Mouse (Mus musculus) layer of hippocampus, postnatal 10 days (tissue): ENCODE data around the gene Mrpl33. TPM values are rescaled to one million over a fixed set of nuclear protein-coding genes. Genes with fewer than 3 reads are reported as not detected.

Source experiments
- DNase-seq, 2 experiments: peaks; one replicate each; pipeline ENCODE4 v3.0.0; 2021; ENCODE audit warnings: low spot score in 2 of 2
- total RNA-seq, 2 experiments: library from RNA; stranded (reverse); gene quantifications; 2 replicates each; pipeline ENCODE4 v1.2.3; 2021

Mrpl33 gene
- total RNA-seq, 2 experiments from 2014 or later = 135 to 151 TPM

DNA sequence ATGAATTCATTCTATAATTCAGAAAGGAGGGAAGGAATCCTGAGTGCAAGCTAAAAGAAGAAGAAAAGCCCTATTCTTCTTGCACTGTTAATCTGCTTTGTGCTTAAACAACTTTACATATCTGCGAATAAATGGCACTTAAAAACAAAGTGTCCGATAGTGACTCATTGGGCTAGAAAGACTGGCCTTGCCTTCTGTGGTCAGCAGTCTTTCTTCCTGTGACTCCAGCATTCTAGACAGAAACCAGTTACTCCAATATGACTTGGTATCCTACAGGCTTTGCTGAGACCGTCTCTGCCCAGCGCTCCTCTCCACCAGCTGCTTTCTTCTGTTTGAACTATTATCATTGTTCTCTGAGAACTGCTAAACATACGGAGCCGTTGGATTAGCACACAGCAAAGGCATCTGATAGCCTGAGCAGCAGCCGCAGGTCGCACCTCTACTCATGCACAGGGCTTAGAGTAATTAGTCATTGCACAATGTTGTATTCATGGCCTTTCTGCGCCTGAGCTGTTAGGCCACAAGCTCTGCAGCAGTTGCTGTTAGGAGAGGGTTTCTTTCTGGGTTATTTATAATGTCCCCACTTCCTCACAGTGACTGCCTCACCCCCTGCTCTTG, 40.0 kb downstream of the Mrpl33 start:
- DNase-seq = no peak

DNA sequence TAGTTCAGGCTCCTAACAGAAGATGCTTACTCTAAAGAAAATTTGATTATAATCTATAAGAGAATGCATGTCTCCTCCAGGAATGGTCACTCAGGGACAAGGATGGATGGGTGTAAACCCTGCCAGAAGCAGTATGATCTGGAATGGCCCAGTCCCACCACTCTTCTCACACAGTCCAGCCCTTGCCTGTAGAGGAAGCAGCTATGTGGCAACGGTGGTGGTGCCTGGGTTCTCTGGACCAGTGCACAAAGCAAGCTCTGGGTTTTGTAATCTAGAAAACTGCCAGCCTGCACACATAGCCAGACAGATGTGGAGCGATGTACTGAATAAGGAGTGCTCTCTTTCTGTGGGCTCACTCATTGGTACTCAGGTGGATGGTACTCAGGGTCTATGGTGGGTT, 43.8 kb downstream of the Mrpl33 start:
- DNase-seq = no peak

DNA sequence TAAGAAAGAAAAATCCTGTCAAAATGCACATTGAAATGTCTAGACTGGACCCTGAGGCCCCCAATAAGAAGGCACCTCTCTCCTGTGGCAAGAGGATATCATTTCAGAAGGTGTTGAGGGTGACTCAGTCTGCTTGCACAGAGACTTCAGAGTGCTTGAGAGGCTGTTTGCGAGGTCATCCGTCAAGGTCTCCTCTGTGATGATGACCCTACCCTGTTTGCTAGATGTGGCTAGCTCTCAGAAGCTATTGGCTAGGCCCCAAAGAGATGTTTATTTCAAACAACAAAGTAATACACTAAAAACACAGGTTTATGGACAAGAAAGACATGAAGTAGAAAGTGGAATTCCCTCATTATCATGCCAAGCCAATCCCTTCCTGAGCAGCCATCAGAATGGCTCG, 45.6 kb downstream of the Mrpl33 start:
- no peak for DNase-seq

DNA sequence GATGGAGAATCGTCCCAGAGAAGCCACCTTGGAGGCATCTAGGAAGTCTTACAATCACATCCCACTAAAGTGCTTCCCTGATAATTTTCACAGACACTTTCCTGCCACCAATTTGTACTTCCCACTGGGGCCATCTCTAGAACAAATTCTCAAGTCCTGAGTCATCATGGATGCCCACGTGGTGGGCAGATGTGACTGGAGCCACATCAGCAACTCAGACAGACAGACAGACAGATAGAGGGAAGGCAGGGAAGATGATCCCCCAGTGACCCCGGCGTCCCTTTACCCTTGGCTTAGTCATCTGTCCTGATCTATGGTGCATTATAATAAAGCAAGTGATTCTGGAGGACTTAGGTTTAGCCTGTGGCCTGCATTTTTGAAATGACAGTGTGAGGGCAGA, 47.5 kb downstream of the Mrpl33 start:
- DNase-seq = no peak

DNA sequence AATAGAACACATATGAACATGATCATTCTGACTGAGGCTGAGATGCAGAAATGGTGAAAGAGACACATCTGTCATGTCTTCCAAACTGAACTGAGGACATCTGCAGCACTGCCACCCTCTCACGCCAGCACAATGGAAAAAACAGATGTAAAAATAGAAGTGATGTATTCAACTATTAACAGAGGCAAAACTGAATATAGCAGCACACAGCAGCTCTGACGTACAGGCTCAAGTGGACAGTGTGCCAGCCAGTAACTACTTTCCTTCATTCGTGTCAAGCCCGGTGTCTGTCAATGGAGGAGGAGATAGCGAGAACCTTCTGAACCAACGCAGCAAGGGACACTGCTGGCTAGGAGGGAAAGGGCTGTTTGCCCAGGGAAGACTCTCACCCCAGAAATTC, 48.1 kb downstream of the Mrpl33 start:
- no peak for DNase-seq

DNA sequence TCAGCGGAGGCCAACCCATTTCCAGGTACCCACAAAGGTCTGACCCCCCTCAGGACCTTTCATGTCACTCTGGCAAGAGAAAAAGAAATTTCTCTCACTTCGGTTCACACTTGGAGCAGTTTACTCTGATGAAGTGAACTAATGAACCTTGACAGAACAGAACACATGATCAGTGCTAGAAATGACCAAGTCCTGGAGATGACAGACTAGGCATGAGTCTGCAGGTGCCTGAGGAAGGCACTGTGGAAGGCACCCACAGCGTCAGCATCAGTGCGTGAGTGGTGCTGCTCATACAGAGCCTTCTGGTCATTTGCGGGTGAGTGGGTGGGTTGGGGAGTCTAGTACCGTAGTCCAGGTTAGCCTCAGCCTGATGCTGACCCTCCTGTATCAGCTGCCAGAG, 49.1 kb downstream of the Mrpl33 start:
- no peak for DNase-seq

DNA sequence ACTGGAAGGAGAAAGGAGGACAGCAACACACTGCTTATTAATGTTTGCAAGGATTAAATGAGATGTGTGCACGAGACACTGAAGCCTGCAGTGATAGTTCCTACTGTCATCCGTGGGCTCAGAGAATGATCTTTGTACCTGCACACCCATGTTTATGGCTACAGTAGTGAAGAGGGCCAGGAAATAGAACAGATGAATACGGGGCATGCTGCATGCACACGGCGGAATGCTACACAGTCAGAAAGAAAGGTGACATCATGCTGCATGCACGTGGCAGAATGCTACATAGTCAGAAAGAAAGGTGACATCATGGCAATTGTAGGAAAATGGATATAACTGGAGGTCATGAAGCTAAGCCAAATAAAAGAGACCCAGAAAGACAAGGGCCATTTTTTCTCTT, 49.8 kb downstream of the Mrpl33 start:
- DNase-seq = no peak

DNA sequence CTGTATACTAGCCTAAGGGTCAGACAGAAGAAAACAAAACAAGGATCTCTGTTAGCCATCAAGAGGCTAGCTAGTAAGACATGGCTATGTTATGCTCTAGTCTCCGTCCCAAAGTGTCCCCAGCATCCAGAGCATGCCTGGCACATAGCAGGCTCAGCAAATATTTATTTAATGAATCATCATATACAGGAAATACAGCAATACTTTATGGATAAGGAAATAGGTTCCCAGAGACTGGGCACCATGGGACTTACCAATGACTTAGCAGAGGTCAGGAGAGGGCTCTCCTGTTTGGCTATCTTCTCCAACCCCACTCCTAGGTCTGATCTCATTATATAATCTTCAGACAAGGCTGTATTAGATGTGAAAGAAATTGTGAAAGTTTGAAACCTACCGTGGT, 50.6 kb downstream of the Mrpl33 start:
- no peak for DNase-seq

DNA sequence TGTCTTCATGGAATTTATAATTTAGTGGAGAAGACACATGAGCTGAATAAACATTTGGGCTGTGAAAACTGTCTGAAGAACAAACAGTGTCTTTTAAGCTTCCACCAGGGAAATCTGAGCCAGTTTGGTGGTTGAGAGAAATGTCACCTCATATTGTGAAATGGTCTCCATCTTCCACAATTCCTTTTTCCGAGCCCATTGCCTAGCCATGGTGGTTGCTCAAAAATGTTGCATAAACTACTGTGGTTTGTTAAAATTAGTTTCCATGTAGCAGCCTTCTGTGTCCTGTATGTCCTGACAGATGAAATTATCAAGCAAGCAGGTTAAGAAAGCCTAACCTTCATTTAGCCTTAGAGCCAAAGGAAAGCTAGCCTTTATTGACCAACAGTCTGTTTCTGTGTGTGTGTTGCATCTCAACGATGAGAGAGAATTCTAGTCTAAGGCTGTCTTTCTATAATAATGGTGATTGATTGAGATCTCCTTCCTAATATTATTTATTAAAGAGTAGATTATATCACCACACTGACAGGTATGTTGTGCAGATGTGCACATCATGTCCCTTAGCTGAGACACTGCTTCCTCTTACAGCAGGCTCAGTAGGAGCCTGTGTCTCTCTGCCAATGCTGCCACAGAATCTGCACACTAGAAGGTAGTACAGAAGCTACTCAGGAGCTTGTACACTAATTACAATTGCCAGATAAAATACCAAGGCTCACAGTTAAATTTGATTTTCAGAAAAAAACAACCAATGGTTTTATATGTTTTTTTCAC, 54.0 kb downstream of the Mrpl33 start:
- DNase-seq = no peak

DNA sequence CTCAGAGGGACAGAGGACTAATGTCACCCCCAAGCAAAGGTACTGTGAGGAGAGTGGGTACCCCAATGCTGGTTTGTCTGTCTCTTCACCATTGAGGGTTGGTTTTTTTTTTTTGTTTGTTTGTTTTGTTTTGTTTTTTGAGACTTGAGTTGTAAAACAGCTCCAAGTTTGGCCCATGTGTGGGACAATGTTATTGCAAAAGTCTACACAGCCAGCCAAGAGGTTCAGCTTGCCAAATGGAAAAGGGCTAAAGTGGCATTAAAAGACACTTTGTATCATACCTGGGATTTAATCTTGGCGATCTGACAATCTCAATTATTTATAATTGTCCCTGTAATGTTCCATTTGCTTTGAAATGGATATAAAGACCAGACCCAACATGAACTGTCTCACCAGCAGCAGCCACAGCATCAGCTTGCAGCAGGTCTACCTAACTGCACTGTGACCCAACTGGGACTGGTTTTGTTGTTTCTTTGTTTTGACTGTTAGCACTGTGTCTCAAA, 59.0 kb downstream of the Mrpl33 start:
- DNase-seq = no peak

DNA sequence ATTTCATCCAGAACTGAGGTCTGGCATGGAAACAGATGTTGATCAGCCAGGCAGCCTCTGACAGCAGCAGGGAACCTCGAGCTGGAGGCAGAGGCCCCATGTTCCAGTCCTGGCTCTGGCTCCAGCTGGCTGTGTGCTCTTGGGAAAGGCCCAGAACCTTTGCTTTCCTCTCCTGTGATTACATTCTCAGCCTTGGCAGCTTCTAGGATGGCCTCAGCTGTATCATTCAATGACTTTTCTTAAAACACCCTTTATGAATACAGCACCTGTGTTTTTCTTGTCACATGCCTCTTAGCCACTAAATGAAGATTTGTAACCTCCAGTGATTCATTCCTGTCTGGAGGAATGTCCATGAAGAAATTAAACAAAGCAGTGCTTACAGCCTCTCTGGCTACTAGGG, 69.4 kb downstream of the Mrpl33 start:
- DNase-seq = no peak

DNA sequence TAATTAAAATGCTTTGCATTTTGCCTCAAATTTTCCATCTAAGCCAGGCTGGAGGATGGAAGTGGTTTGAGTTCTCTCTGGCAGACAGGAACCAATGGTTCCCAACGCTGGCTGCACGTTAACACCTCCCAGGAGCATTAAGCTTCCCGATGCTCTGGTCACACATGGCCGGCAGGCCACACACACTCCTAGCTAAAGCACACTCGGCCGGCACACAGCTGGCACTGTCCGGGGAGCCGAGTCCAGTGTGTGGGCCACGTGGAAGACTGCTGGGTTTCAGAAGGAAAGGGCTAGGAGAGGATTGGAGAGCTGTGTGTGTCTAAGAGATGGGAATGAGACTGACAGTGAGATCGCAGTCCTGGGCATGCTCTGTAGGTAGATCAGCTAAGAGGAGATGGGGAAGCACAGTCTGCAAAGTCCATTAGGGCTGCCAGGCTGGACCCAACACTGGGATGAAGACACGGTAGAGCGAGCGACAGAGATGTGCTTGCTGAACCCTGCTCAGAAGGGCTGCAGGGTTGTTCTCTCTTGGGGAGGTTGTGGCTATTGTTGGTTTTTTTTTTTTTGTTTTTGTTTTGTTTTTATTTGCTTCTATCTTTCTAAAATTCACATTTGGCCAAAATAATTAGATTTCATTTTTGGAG, 71.7 kb downstream of the Mrpl33 start:
- DNase-seq = no peak

DNA sequence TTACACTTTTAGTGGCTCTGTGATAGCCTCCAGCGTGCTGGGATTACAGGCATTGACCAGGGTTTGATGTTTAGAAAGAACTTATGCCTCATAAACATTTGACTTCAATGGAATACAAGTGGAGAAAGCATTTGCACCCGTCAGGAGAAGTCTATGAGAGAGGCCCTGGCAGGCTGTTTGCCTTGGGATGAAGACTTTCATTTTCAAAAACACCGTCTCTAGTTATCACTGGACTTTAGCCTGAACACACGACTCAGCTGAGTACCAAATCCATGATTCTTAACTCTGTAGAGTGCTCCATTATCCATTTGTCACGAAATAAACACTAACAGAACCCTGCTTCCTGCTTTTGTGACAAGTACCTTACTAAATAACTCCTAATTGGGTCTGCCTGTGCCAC, 73.2 kb downstream of the Mrpl33 start:
- DNase-seq = no peak

DNA sequence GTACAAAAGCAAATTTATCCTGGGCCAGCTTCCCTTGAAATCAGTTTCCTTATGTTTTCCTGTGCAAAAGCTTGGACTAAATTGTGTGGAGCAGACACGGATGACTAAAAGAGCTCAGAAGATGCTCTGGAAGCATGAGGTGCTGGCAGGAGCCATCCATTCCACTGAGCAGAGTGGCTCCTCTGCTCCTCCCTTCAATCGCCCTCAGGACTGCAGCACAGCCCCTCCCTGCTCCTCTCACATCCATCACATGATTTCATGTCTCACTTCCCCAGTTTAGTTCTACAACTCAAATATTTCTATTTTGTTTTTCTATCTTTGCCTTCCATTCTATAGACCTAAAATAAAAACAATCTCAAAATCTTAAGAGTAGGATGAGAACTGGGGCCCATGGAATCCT, 74.4 kb downstream of the Mrpl33 start:
- no peak for DNase-seq

DNA sequence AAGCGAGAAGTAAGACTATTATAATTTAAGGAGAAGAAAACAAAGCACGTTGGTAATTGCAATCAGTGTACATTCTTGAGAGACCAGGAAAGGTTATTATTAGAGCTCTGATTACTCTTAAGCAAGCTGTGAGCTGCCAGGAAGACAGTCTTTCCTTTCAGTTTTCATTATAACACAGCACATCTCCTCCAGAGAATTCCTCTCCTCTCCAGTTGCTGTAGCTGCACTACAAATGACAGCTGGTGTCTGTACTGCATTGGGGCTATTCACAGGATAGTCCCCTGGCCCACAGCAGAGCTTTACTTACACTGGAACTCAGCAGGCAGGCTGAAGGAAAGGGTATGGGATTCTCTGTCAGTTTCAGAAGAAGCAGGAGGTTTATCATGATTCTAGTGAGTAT, 76.7 kb downstream of the Mrpl33 start:
- DNase-seq = no peak

DNA sequence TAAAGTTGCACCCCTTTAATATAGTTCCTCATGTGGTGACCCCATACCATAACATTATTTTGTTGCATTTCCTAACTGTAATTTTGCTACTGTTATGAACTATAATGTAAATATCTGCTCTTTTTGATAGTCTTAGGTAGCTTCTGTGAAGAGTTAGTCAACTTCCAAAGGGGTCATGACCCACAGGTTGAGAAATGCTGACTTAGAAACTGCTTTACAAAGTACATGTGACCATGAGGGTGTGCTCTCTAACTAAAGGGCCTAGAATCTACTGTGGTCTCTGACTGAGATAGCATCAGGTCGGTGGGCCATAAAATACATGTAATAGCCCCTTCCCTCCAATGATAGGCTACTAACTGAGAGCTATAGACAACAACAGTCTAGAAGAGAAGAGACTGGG, 81.3 kb downstream of the Mrpl33 start:
- no peak for DNase-seq

DNA sequence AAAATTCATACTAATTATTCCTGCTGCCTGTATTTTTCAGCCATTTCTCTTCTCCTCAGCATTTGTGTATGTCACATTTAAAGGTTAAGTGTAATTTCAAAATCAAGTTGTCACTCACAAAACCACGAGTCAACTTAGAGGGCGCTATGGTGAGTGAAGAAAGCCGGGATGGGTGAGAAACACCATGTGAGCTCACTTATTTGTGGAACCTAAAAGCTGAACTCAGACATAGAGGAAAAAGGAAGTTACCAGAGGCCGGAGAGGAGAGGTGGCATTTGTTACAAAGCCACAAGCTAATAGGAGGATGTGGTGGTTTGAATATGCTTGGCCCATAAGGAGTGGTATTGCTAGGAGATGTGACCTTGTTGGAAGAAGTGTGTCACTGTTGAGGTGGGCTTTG, 83.4 kb downstream of the Mrpl33 start:
- no peak for DNase-seq

DNA sequence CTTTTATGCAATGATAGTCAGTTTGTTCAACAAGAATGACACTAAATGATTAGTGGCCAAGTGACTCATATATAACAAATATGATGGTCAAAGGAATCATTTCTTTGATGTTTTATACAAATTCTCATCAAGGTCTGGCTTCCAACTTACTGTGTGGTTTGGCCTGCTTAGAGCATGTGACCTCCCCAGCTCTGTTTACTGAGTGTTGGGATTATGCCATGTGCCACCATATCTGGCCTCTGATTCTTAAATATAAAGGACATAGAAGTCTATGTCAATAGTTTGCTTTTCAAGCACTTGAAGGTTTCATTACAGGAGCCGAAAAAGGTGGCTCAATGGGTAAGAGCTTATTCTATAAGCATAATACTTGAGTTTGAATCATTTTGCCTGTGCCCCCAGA, 85.6 kb downstream of the Mrpl33 start:
- no peak for DNase-seq

DNA sequence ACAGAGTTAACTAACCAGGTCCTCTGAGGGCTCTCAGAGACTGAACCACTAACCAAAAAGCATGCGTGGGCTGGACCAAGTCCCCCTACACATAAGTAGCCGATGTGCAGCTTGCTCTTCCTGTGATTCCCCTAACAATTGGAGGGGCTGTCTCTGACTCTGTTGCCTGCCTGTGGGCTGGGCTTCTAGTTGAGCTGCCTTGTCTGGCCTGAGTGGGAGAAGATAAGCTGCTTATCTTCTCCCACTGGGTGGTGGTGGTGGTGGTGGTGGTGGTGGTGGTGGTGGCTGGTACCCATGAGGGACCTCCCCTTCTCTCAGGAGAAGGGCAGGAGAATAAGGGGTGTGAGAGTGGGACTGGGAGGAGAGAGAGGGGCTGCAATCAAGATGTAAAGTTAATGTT, 89.3 kb downstream of the Mrpl33 start:
- no peak for DNase-seq

DNA sequence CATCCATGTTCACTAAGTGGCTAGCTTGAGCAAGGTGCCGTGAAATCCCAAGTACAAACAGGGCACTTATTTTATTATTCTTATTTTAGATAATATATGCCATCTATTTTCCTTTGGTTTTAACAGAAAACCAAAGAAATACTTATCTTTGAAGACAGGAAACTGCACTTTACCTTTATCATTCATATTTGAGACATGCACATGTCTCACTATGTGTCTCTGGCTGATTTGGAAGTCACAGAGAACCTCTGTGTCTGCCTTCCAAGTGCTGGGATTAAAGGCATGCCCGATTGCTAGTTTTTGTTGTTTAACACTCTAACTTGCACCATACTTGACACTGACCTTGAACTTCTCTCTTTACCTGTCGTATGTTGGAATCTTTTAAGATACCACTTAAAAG, 91.2 kb downstream of the Mrpl33 start:
- DNase-seq = no peak

DNA sequence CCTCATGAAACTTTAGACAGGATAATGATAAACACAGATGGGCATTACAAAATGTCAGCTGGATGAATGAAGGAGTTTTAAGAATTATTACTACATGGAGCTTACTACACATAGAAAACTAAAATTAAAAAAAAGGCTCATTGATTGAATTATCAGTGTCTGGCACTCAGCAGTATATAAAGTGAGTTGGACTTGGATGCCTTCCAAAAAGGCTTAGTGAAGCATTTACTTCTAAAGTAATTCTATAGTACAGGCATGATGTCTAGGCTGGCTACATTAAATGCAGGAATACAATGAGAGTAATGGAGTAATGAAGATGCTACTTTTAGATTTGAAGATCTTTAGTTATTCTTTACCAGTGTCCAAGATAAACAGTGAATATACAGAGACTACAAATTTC, 96.5 kb downstream of the Mrpl33 start:
- no peak for DNase-seq

DNA sequence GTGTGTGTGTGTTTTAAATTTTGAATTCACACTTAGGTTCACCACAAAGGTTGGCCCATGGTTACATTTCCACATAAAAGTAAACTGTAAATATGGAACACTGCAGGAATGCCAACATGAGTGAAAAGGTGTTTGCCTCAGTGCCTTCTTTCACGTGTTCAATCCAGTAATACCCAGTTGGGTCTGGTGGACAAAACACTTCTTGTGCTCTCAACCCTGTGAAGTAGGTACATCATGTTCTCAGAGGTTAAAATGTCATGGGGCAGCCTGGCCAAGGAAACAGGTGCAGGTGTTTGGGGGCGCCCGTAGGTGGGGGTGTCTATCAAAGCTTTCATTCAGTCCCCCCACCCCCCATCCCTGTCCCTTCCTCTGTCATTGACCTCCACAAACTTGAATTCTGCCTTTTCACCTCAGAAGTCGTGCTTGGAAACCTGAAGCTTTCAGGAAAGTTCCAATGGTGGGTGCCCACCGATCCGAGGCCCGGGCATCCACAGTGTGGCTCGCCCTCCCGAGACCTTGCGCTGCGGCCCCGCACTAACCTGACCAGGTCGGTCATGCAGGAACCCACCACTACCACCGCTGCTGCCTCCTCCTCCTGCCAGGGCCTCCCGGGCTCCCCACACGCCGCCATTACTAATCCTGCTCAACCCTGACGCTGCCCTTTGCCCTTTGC, 100.4 kb downstream of the Mrpl33 start, which contains the start of gene Rbks:
TSS of gene Rbks (minus strand) at position 657 of the 673 bp plus-strand sequence.
- no peak for DNase-seq
